Comparison of ENCODE assay signal across 9 mouse cellular contexts in genomic region chr10:80330888-80331287, GRCm38 (mm10). TPM values are rescaled to one million over a fixed set of nuclear protein-coding genes. Genes with fewer than 3 reads are reported as not detected.
DNase-seq lines count a peak whose midpoint lies in the region; ATAC-seq and TF ChIP-seq lines count a peak whose summit lies in the region.
"Had no signal": no experiment of that assay in that cellular context is flagged by ENCODE, and none has a peak within 500 bp of the region (broad histone marks: within the 10 kb centered on the region; RNA-seq: fewer than 3 reads in every experiment).

No protein-coding gene starts in this region.

- no peak for DNase-seq in heart, postnatal 36 days
- no peak for DNase-seq in frontal cortex, adult 2 months (ENCODE audit: extremely low spot score in 1 of 2, low spot score in 1 of 2)
- no peak for DNase-seq in gastrocnemius, postnatal 4 days (ENCODE audit: low spot score in 2 of 2)
- no peak for DNase-seq in thymus, adult 2 months
- DNase-seq: kidney, postnatal 25 days had no signal

- H3K4me1 ChIP-seq in heart, embryonic 16.5 days (ENCODE audit: control insufficient read depth, insufficient read depth, low read length), result peaks cover 12% of the 10 kb centered on the region; the same call in 1 of the 2 replicates
- H3K4me1 ChIP-seq in bone marrow, adult 2 months (ENCODE audit: control insufficient read depth, insufficient read depth, low read length), result no peaks in the 10 kb centered on the region; the same call in none of the 2 replicates
- H3K4me1 ChIP-seq in hindbrain, embryonic 16.5 days (ENCODE audit: control insufficient read depth, insufficient read depth, low read depth, low read length), result peaks cover 8% of the 10 kb centered on the region
- H3K4me1 ChIP-seq in midbrain, embryonic 13.5 days (replicated peaks), result peaks cover 15% of the 10 kb centered on the region
- H3K4me1 ChIP-seq in thymus, adult 2 months (replicated peaks; ENCODE audit: control insufficient read depth, insufficient read depth, low read length), result peaks cover 12% of the 10 kb centered on the region

- H3K9ac ChIP-seq in heart, embryonic 16.5 days (ENCODE audit: low read length), result no peak overlapping the region
- no peak overlapping the region for H3K9ac ChIP-seq in hindbrain, embryonic 16.5 days (ENCODE audit: low read depth, low read length)
- no peak overlapping the region for H3K9ac ChIP-seq in midbrain, embryonic 13.5 days (replicated peaks)

- ATAC-seq in heart, embryonic 16.5 days (replicated peaks; ENCODE audit: extremely low read depth, insufficient read depth, low FRiP score), result no peak
- no peak for ATAC-seq in hindbrain, embryonic 16.5 days
- no peak for ATAC-seq in midbrain, embryonic 13.5 days

- no peak for TF ChIP-seq CTCF in bone marrow, adult 2 months (IDR thresholded peaks at IDR 0.05; ENCODE audit: control insufficient read depth, insufficient read depth, low read length)
- no peak for TF ChIP-seq CTCF in thymus, adult 2 months (IDR thresholded peaks at IDR 0.05; ENCODE audit: borderline replicate concordance, control insufficient read depth, extremely low read depth, insufficient read depth, low read length, poor library complexity)

- no peak for TF ChIP-seq POLR2A in bone marrow, adult 2 months (IDR thresholded peaks at IDR 0.05; ENCODE audit: borderline replicate concordance, control insufficient read depth, low read depth, low read length)
- TF ChIP-seq POLR2A in thymus, adult 2 months (IDR thresholded peaks at IDR 0.05; ENCODE audit: control insufficient read depth, extremely low read depth, insufficient read depth, low read length, poor library complexity), result no peak

- intact Hi-C loops in heart, postnatal 36 days (cut with DNase I), result no loop called here

- H3K36me3 ChIP-seq in heart, embryonic 16.5 days (ENCODE audit: control insufficient read depth, insufficient read depth), result no peaks in the 10 kb centered on the region
- no peaks in the 10 kb centered on the region for H3K36me3 ChIP-seq in hindbrain, embryonic 16.5 days (ENCODE audit: control insufficient read depth, insufficient read depth, low read length)
- H3K36me3 ChIP-seq in midbrain, embryonic 13.5 days, result no peaks in the 10 kb centered on the region
- no peaks in the 10 kb centered on the region for H3K36me3 ChIP-seq in thymus, adult 2 months (ENCODE audit: control insufficient read depth, insufficient read depth, low read length)

- H3K27ac ChIP-seq in heart, embryonic 16.5 days (ENCODE audit: low read length), result no peak overlapping the region
- H3K27ac ChIP-seq in bone marrow, adult 2 months (ENCODE audit: control insufficient read depth, insufficient read depth, low read depth, low read length, poor library complexity), result 0 out of 2 replicates have a peak overlapping the region, but pooled peaks have one; percentile 4
- no peak overlapping the region for H3K27ac ChIP-seq in hindbrain, embryonic 16.5 days (ENCODE audit: low read depth, low read length)
- no peak overlapping the region for H3K27ac ChIP-seq in midbrain, embryonic 13.5 days
- no peak overlapping the region for H3K27ac ChIP-seq in thymus, adult 2 months (ENCODE audit: control insufficient read depth, insufficient read depth, low read length)

- peak overlapping the region; percentile 74; the same call in 1 of the 2 replicates for H3K4me2 ChIP-seq in heart, embryonic 16.5 days (ENCODE audit: low read depth, low read length)
- H3K4me2 ChIP-seq in hindbrain, embryonic 16.5 days (ENCODE audit: low read length), result peak overlapping the region; percentile 95; the same call in 1 of the 2 replicates
- peak overlapping the region; percentile 72 for H3K4me2 ChIP-seq in midbrain, embryonic 13.5 days (replicated peaks)

- H3K9me3 ChIP-seq in heart, embryonic 16.5 days (replicated peaks; ENCODE audit: control insufficient read depth, low read length), result no peaks in the 10 kb centered on the region
- no peaks in the 10 kb centered on the region for H3K9me3 ChIP-seq in hindbrain, embryonic 16.5 days (ENCODE audit: control insufficient read depth, low read length)
- no peaks in the 10 kb centered on the region for H3K9me3 ChIP-seq in midbrain, embryonic 13.5 days

- no peak overlapping the region for H3K4me3 ChIP-seq in heart, embryonic 16.5 days (ENCODE audit: low read length)
- no peak overlapping the region for H3K4me3 ChIP-seq in bone marrow, adult 2 months (replicated peaks; ENCODE audit: control insufficient read depth, low read depth, low read length)
- no peak overlapping the region for H3K4me3 ChIP-seq in hindbrain, embryonic 16.5 days (ENCODE audit: low read length)
- no peak overlapping the region; the same call in 1 of the 2 replicates for H3K4me3 ChIP-seq in midbrain, embryonic 13.5 days (replicated peaks)
- H3K4me3 ChIP-seq in thymus, adult 2 months (ENCODE audit: control insufficient read depth, insufficient read depth, low read length), result no peak overlapping the region

- H3K27me3 ChIP-seq in heart, embryonic 16.5 days (ENCODE audit: control insufficient read depth, insufficient read depth, low read length), result peaks cover 15% of the 10 kb centered on the region
- H3K27me3 ChIP-seq in hindbrain, embryonic 16.5 days (replicated peaks; ENCODE audit: control insufficient read depth, insufficient read depth, low read length), result no peaks in the 10 kb centered on the region
- H3K27me3 ChIP-seq in midbrain, embryonic 13.5 days, result peaks cover 16% of the 10 kb centered on the region; the same call in 1 of the 2 replicates
- peaks cover 4% of the 10 kb centered on the region; the same call in 1 of the 2 replicates for H3K27me3 ChIP-seq in thymus, adult 2 months (ENCODE audit: control insufficient read depth, insufficient read depth, low read length)

- WGBS in heart, embryonic 16.5 days, result 42% methylated on average over 2 of the region's 2 CpGs
- 76% methylated on average over 2 of the region's 2 CpGs for WGBS in bone marrow, adult 2 months
- 72% methylated on average over 2 of the region's 2 CpGs for WGBS in hindbrain, embryonic 16.5 days
- 66% methylated on average over 2 of the region's 2 CpGs for WGBS in midbrain, embryonic 13.5 days
- 87% methylated on average over 2 of the region's 2 CpGs for WGBS in thymus, adult 2 months

RNA-seq across cellular contexts. Expression of gene Reep6, which starts 1.1 kb away (rescaled TPM):
- polyA plus RNA-seq in heart, embryonic 16.5 days (2015; fragmentation: Nextera tagmentation; extraction: Ambion mirVana), result 1.8 and 2.6 TPM in 2 replicates
- total RNA-seq in heart, postnatal 36 days (2021), result 1 to 10 TPM; 2.7 TPM
- polyA plus RNA-seq in bone marrow, adult 2 months (2011; ENCODE audit: insufficient read depth, insufficient read length, low replicate concordance, missing spikeins), result 4.2 and 6.5 TPM in 2 replicates
- polyA plus RNA-seq in hindbrain, embryonic 16.5 days (2015; fragmentation: Nextera tagmentation; extraction: Ambion mirVana), result 7.5 and 7.6 TPM in 2 replicates
- polyA plus RNA-seq in midbrain, embryonic 13.5 days (2015; fragmentation: Nextera tagmentation; extraction: Ambion mirVana), result 3.0 and 3.1 TPM in 2 replicates
- polyA plus RNA-seq in frontal cortex, adult 2 months (2012; rRNA removed), result 4.9 and 6.0 TPM in 2 replicates
- 1 to 10 TPM; 2.7 to 4.1 TPM for total RNA-seq in gastrocnemius, postnatal 4 days (2021)
- polyA plus RNA-seq in thymus, adult 2 months (2012; rRNA removed), result 2.0 and 3.5 TPM in 2 replicates

RNA-seq across cellular contexts. Expression of gene Pcsk4, which starts 1.6 kb away (rescaled TPM):
- 1.6 and 1.9 TPM in 2 replicates for polyA plus RNA-seq in heart, embryonic 16.5 days (2015; fragmentation: Nextera tagmentation; extraction: Ambion mirVana)
- 1 to 10 TPM; 2.2 to 2.9 TPM for total RNA-seq in heart, postnatal 36 days (2021)
- polyA plus RNA-seq in bone marrow, adult 2 months (2011; ENCODE audit: insufficient read depth, insufficient read length, low replicate concordance, missing spikeins), result 1.4 TPM in 1 of 2 replicates, not detected in the other
- 8.1 and 8.5 TPM in 2 replicates for polyA plus RNA-seq in hindbrain, embryonic 16.5 days (2015; fragmentation: Nextera tagmentation; extraction: Ambion mirVana)
- 1.9 and 2.1 TPM in 2 replicates for polyA plus RNA-seq in midbrain, embryonic 13.5 days (2015; fragmentation: Nextera tagmentation; extraction: Ambion mirVana)
- 9.4 TPM in 2 replicates for polyA plus RNA-seq in frontal cortex, adult 2 months (2012; rRNA removed)
- total RNA-seq in gastrocnemius, postnatal 4 days (2021), result 1 to 10 TPM; 1.0 to 1.5 TPM
- polyA plus RNA-seq in thymus, adult 2 months (2012; rRNA removed), result 11.7 and 14.1 TPM in 2 replicates

RNA-seq across cellular contexts. Expression of gene 2310011J03Rik, which starts 10.6 kb away (rescaled TPM):
- 33.5 and 35.8 TPM in 2 replicates for polyA plus RNA-seq in heart, embryonic 16.5 days (2015; fragmentation: Nextera tagmentation; extraction: Ambion mirVana)
- 10 to 100 TPM; 13.8 to 15.1 TPM for total RNA-seq in heart, postnatal 36 days (2021)
- 40.8 and 52.1 TPM in 2 replicates for polyA plus RNA-seq in bone marrow, adult 2 months (2011; ENCODE audit: insufficient read depth, insufficient read length, low replicate concordance, missing spikeins)
- polyA plus RNA-seq in hindbrain, embryonic 16.5 days (2015; fragmentation: Nextera tagmentation; extraction: Ambion mirVana), result 31.7 and 32.8 TPM in 2 replicates
- polyA plus RNA-seq in midbrain, embryonic 13.5 days (2015; fragmentation: Nextera tagmentation; extraction: Ambion mirVana), result 27.8 and 33.4 TPM in 2 replicates
- 41.6 and 44.3 TPM in 2 replicates for polyA plus RNA-seq in frontal cortex, adult 2 months (2012; rRNA removed)
- total RNA-seq in gastrocnemius, postnatal 4 days (2021), result 10 to 100 TPM; 16.7 to 17.6 TPM
- 78.9 and 93.8 TPM in 2 replicates for polyA plus RNA-seq in thymus, adult 2 months (2012; rRNA removed)

RNA-seq across cellular contexts. Expression of gene Adamtsl5, which starts 17.3 kb away (rescaled TPM):
- 15.5 and 16.0 TPM in 2 replicates for polyA plus RNA-seq in heart, embryonic 16.5 days (2015; fragmentation: Nextera tagmentation; extraction: Ambion mirVana)
- total RNA-seq in heart, postnatal 36 days (2021), result 10 to 100 TPM; 75.9 to 83.8 TPM
- 3.0 and 8.6 TPM in 2 replicates for polyA plus RNA-seq in bone marrow, adult 2 months (2011; ENCODE audit: insufficient read depth, insufficient read length, low replicate concordance, missing spikeins)
- polyA plus RNA-seq in hindbrain, embryonic 16.5 days (2015; fragmentation: Nextera tagmentation; extraction: Ambion mirVana), result 1.1 and 1.8 TPM in 2 replicates
- polyA plus RNA-seq in midbrain, embryonic 13.5 days (2015; fragmentation: Nextera tagmentation; extraction: Ambion mirVana), result 0.39 and 0.61 TPM in 2 replicates
- 5.6 and 7.3 TPM in 2 replicates for polyA plus RNA-seq in frontal cortex, adult 2 months (2012; rRNA removed)
- 10 to 100 TPM; 15.5 to 16.5 TPM for total RNA-seq in gastrocnemius, postnatal 4 days (2021)
- polyA plus RNA-seq in thymus, adult 2 months (2012; rRNA removed), result 4.6 and 9.0 TPM in 2 replicates

RNA-seq across cellular contexts. Expression of gene Plk5, which starts 25.4 kb away (rescaled TPM):
- polyA plus RNA-seq in heart, embryonic 16.5 days (2015; fragmentation: Nextera tagmentation; extraction: Ambion mirVana), result 0.07 and 0.14 TPM in 2 replicates
- total RNA-seq in heart, postnatal 36 days (2021), result under 1 TPM; 0.49 to 0.64 TPM
- 2.2 TPM in 1 of 2 replicates, not detected in the other for polyA plus RNA-seq in bone marrow, adult 2 months (2011; ENCODE audit: insufficient read depth, insufficient read length, low replicate concordance, missing spikeins)
- 9.3 and 11.0 TPM in 2 replicates for polyA plus RNA-seq in hindbrain, embryonic 16.5 days (2015; fragmentation: Nextera tagmentation; extraction: Ambion mirVana)
- polyA plus RNA-seq in midbrain, embryonic 13.5 days (2015; fragmentation: Nextera tagmentation; extraction: Ambion mirVana), result 0.96 and 1.3 TPM in 2 replicates
- polyA plus RNA-seq in frontal cortex, adult 2 months (2012; rRNA removed), result 24.9 and 33.3 TPM in 2 replicates
- total RNA-seq in gastrocnemius, postnatal 4 days (2021), result under 1 TPM in 1 of 2 experiments, not detected in 1; 0.34 TPM
- polyA plus RNA-seq in thymus, adult 2 months (2012; rRNA removed), result 0.17 and 0.22 TPM in 2 replicates
